Mouse (Mus musculus): ENCODE measurements at regions not wholly inside any gene's neighbourhood (a gene's known extent, or its start where the extent isn't known, plus 50 kb on each side); places are given as distances from the start of the nearest gene placed in this dataset.

DNA sequence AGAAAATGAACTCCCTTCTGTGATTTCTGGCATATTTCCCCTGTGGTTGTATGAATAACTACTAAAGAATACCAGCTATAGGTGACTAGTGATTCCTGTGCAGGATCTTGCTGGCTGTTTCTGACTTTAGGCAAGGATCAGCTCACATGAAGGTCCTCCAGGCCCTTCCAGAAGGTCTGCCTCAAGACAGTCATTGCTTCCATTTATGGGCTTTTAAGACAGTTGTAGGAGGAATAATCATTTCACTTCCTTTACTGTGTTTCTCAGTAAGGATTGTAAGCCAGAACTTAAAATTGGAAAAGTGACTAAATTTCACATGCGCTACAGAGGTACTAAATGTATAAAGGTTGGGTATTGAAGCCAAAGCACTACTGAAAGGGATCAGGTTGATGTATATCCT is 2303.5 kb upstream of the Lrrc6 start:
- dilution Hi-C loops (cut with MboI; ENCODE audit: extremely low pct_ligation_motif_present, extremely low pct_unique_long_range_greater_than_20kb, low sequenced_read_pairs) (no loop called here), in situ Hi-C loops (cut with MboI; ENCODE audit: low pct_ligation_motif_present, low pct_unique_long_range_greater_than_20kb, low sequenced_read_pairs) (no loop called here)
- Histone ChIP-seq H3K9me3 (replicated peaks; ENCODE audit: low read length) (peaks cover 55% of the 10 kb centered on the region), H3K4me2 (ENCODE audit: insufficient read depth, low read depth, poor library complexity, severe bottlenecking) (no peak overlapping the region), H3K4me3 (replicated peaks in 1 of 3; ENCODE audit: low read depth in 2 of 3, low read length in 2 of 3, poor library complexity in 1 of 3) (no peak overlapping the region), H3K79me2 (replicated peaks; ENCODE audit: control insufficient read depth, extremely low read depth, insufficient read depth, poor library complexity, severe bottlenecking) (no peaks in the 10 kb centered on the region), H3K27me3 (replicated peaks) (no peaks in the 10 kb centered on the region), H3K36me3 (replicated peaks in 1 of 2; ENCODE audit: control insufficient read depth in 1 of 2, insufficient read depth in 1 of 2, low read length in 1 of 2) (no peaks in the 10 kb centered on the region), H3K4me1 (ENCODE audit: control insufficient read depth in 1 of 2, insufficient read depth in 2 of 2) (no peaks in the 10 kb centered on the region), H3K9ac (ENCODE audit: insufficient read depth, low read depth) (no peak overlapping the region), H3K27ac (ENCODE audit: insufficient read depth, low read depth) (no peak overlapping the region)
- DNase-seq (ENCODE audit: extremely low read depth) = no peak
- no peak for TF ChIP-seq ZC3H11A (IDR thresholded peaks at IDR 0.05; ENCODE audit: low read depth, low read length)
- no peak for TF ChIP-seq JUN (IDR thresholded peaks at IDR 0.05; ENCODE audit: insufficient read depth, low read depth, low read length)
- no peak for TF ChIP-seq ELF1 (IDR thresholded peaks at IDR 0.05; ENCODE audit: low read depth, low read length)
- no peak for TF ChIP-seq CHD2 (IDR thresholded peaks at IDR 0.05; ENCODE audit: low read length)
- no peak for TF ChIP-seq HCFC1 (IDR thresholded peaks at IDR 0.05; ENCODE audit: low read depth, low read length)
- no peak for TF ChIP-seq NRF1 (IDR thresholded peaks at IDR 0.05; ENCODE audit: low read depth, low read length)
- TF ChIP-seq ZKSCAN1 (IDR thresholded peaks at IDR 0.05; ENCODE audit: borderline replicate concordance, low read depth, low read length) = no peak
- TF ChIP-seq PAX5 (IDR thresholded peaks at IDR 0.05; ENCODE audit: low read length) = no peak
- TF ChIP-seq SIN3A (IDR thresholded peaks at IDR 0.05; ENCODE audit: low read length) = no peak
- TF ChIP-seq ZNF384 (IDR thresholded peaks at IDR 0.05; ENCODE audit: low read depth, low read length) = no peak
- no peak for TF ChIP-seq USF1 (IDR thresholded peaks at IDR 0.05; ENCODE audit: low read depth, low read length)
- TF ChIP-seq MXI1 (IDR thresholded peaks at IDR 0.05; ENCODE audit: low read depth, low read length) = no peak
- TF ChIP-seq JUND (conservative IDR thresholded peaks at IDR 0.05; ENCODE audit: low read depth, low read length) = no peak
- TF ChIP-seq SMC3 (IDR thresholded peaks at IDR 0.05; ENCODE audit: low read depth, low read length) = no peak

DNA sequence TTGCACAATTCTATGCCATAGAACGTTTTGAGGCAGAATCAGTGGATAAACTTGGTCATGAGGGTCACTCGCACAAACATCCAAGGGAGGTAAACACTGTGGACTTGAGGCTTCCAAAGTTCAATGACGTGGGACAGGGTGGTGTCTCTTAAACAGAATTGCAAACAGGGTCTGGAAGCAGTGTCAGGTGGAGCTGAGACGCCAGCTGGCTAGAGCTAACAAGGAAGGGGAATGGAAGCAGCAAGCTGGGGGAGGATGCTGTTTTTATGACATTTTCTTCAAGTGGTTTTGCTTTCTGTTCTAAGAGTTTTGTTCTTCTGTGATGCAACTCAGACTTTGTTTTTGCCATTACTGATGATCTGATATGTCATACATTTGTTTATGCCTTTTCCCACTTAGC is 2301.1 kb upstream of the Lrrc6 start:
- no peak for DNase-seq (ENCODE audit: extremely low read depth)
- Histone ChIP-seq H3K36me3 (replicated peaks in 1 of 2; ENCODE audit: control insufficient read depth in 1 of 2, insufficient read depth in 1 of 2, low read length in 1 of 2) (no peaks in the 10 kb centered on the region), H3K79me2 (replicated peaks; ENCODE audit: control insufficient read depth, extremely low read depth, insufficient read depth, poor library complexity, severe bottlenecking) (no peaks in the 10 kb centered on the region), H3K4me3 (replicated peaks in 1 of 3; ENCODE audit: low read depth in 2 of 3, low read length in 2 of 3, poor library complexity in 1 of 3) (no peak overlapping the region), H3K27ac (ENCODE audit: insufficient read depth, low read depth) (no peak overlapping the region), H3K4me2 (ENCODE audit: insufficient read depth, low read depth, poor library complexity, severe bottlenecking) (no peak overlapping the region), H3K9me3 (replicated peaks; ENCODE audit: low read length) (peaks cover 52% of the 10 kb centered on the region), H3K4me1 (ENCODE audit: control insufficient read depth in 1 of 2, insufficient read depth in 2 of 2) (no peaks in the 10 kb centered on the region), H3K27me3 (replicated peaks) (no peaks in the 10 kb centered on the region), H3K9ac (ENCODE audit: insufficient read depth, low read depth) (no peak overlapping the region)
- dilution Hi-C loops (cut with MboI; ENCODE audit: extremely low pct_ligation_motif_present, extremely low pct_unique_long_range_greater_than_20kb, low sequenced_read_pairs) (no loop called here), in situ Hi-C loops (cut with MboI; ENCODE audit: low pct_ligation_motif_present, low pct_unique_long_range_greater_than_20kb, low sequenced_read_pairs) (no loop called here)
- no peak for TF ChIP-seq RCOR1 (conservative IDR thresholded peaks at IDR 0.05; ENCODE audit: low read depth, low read length)

DNA sequence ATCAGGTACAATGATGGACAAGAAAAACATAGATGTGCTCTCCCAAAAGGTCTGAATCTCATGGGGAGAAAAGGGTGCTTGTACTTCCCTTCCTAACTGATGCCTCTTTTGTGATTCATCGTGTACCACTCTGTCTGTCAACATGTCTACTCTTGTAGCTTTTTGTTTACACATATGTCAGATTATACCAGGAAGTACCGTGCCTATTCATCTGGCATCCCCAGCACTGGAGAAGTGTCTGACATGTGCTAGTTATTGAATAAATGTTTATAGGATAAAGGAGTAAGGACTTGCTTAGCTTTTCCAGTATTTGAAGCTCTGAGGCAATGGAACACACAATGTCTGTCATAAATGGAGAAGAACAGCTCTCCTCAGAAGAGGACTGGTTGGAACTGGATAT is 2296.7 kb upstream of the Lrrc6 start:
- Histone ChIP-seq H3K4me3 (replicated peaks in 1 of 3; ENCODE audit: low read depth in 2 of 3, low read length in 2 of 3, poor library complexity in 1 of 3) (no peak overlapping the region), H3K27ac (ENCODE audit: insufficient read depth, low read depth) (no peak overlapping the region), H3K9me3 (replicated peaks; ENCODE audit: low read length) (peaks cover 53% of the 10 kb centered on the region), H3K79me2 (replicated peaks; ENCODE audit: control insufficient read depth, extremely low read depth, insufficient read depth, poor library complexity, severe bottlenecking) (no peaks in the 10 kb centered on the region), H3K9ac (ENCODE audit: insufficient read depth, low read depth) (no peak overlapping the region), H3K4me2 (ENCODE audit: insufficient read depth, low read depth, poor library complexity, severe bottlenecking) (no peak overlapping the region), H3K36me3 (replicated peaks in 1 of 2; ENCODE audit: control insufficient read depth in 1 of 2, insufficient read depth in 1 of 2, low read length in 1 of 2) (no peaks in the 10 kb centered on the region), H3K4me1 (ENCODE audit: control insufficient read depth in 1 of 2, insufficient read depth in 2 of 2) (no peaks in the 10 kb centered on the region), H3K27me3 (replicated peaks) (no peaks in the 10 kb centered on the region)
- dilution Hi-C loops (cut with MboI; ENCODE audit: extremely low pct_ligation_motif_present, extremely low pct_unique_long_range_greater_than_20kb, low sequenced_read_pairs) (no loop called here), in situ Hi-C loops (cut with MboI; ENCODE audit: low pct_ligation_motif_present, low pct_unique_long_range_greater_than_20kb, low sequenced_read_pairs) (no loop called here)
- DNase-seq (ENCODE audit: extremely low read depth) = no peak
- TF ChIP-seq SMC3 (IDR thresholded peaks at IDR 0.05; ENCODE audit: low read depth, low read length) (no peak), ELF1 (IDR thresholded peaks at IDR 0.05; ENCODE audit: low read depth, low read length) (no peak), ZNF384 (IDR thresholded peaks at IDR 0.05; ENCODE audit: low read depth, low read length) (no peak), CHD2 (IDR thresholded peaks at IDR 0.05; ENCODE audit: low read length) (no peak), NELFE (IDR thresholded peaks at IDR 0.05; ENCODE audit: low read depth, low read length) (no peak), E2F4 (IDR thresholded peaks at IDR 0.05; ENCODE audit: insufficient replicate concordance, low read depth, low read length) (no peak), ETS1 (conservative IDR thresholded peaks at IDR 0.05; ENCODE audit: low read depth, low read length) (no peak), GABPA (IDR thresholded peaks at IDR 0.05; ENCODE audit: insufficient replicate concordance, low read depth, low read length) (no peak), EP300 (IDR thresholded peaks at IDR 0.05; ENCODE audit: low read length) (no peak), MAZ (IDR thresholded peaks at IDR 0.05; ENCODE audit: low read depth, low read length) (no peak), PAX5 (IDR thresholded peaks at IDR 0.05; ENCODE audit: low read length) (no peak)

Measured in CH12.LX (cell line).